Mouse (Mus musculus) bone marrow macrophage, adult 2 months (primary cell): ENCODE data around the gene Rnf157.

Experiments used
- CTCF ChIP-seq: IDR thresholded peaks from 2 replicates; pipeline ENCODE4 v1.5.1; 2012; ENCODE audit warnings: low read depth, mild to moderate bottlenecking, low read length, moderate library complexity
- POLR2A ChIP-seq: IDR thresholded peaks from 2 replicates; pipeline ENCODE4 v1.6.1; 2012; ENCODE audit warnings: mild to moderate bottlenecking, low read depth, low read length, borderline replicate concordance

DNA sequence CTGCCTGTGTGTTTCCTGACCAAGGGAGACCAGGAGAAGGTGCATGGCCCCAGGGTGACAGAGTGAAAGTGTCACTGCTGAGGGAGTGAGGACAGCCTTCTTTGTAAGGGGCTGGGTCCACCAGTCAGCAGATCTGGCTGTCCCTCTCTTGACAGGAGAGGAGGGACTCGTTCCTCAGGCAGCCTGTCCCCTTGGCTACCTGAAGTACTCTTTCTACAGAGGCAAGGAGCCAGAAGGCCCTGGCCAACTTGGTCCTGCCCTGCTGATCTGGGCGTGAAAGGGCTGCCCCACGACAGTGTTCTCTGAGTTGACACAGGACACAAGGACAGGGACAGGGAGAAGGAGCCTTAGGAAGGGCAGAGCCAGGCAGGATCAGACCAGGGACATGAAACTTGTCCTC lies 115.8 kb downstream of the Rnf157 start:
- no peak for TF ChIP-seq CTCF
- no peak for TF ChIP-seq POLR2A
